Mouse (Mus musculus) CH12.LX (cell line): ENCODE data around the gene Olfr770.

Source experiments
- CTCF ChIP-seq, 2 experiments: IDR thresholded peaks in 1 of 2; conservative IDR thresholded peaks in 1 of 2; 2 replicates each; pipeline ENCODE4 v1.5.1; 2011 to 2012; ENCODE audit warnings: low read depth in 2 of 2, low read length in 2 of 2, improper control_type of control experiment in 1 of 2, inconsistent platforms in 1 of 2, mild to moderate bottlenecking in 1 of 2, moderate library complexity in 1 of 2
- HCFC1 ChIP-seq: IDR thresholded peaks from 2 replicates; pipeline ENCODE4 v1.6.1; 2012; ENCODE audit warnings: low read depth, mild to moderate bottlenecking, inconsistent platforms, low read length, improper control_type of control experiment
- MAX ChIP-seq: IDR thresholded peaks from 2 replicates; pipeline ENCODE4 v1.6.1; 2011; ENCODE audit warnings: low read length, improper control_type of control experiment
- POLR2A ChIP-seq: IDR thresholded peaks from 2 replicates; pipeline ENCODE4 v1.6.1; 2011; ENCODE audit warnings: low read depth, mild to moderate bottlenecking, improper control_type of control experiment, low read length
- ZC3H11A ChIP-seq: IDR thresholded peaks from 2 replicates; pipeline ENCODE4 v1.6.1; 2012; ENCODE audit warnings: low read depth, mild to moderate bottlenecking, inconsistent platforms, low read length, improper control_type of control experiment

- TF ChIP-seq CTCF (conservative IDR thresholded peaks at IDR 0.05 in 1 of 2, IDR thresholded peaks at IDR 0.05 in 1 of 2; ENCODE audit: low read depth in 2 of 2, low read length in 2 of 2) (no peak), HCFC1 (no peak), POLR2A (no peak), MAX (no peak), ZC3H11A (no peak)
Observed at GRCm38 (mm10) chr10:129117761-129118160, 21.0 kb downstream of the Olfr770 start, which contains the start of gene Olfr769.
